Mouse (Mus musculus): ENCODE results near the gene Pomt2. TPM values are rescaled to one million over a fixed set of nuclear protein-coding genes. Genes with fewer than 3 reads are reported as not detected.
A peak's percentile ranks its signal among the peaks of the same experiment; 100 is the strongest.

The Pomt2 gene
- total RNA-seq, 2 experiments from 2014 or later, result 16.4 to 19.6 TPM

GRCm38 (mm10) chr12:87121918-87122589, 25.7 kb downstream of the Pomt2 start:
- H3K27ac ChIP-seq, result no peak overlapping the region
- no peak overlapping the region for H3K4me3 ChIP-seq
- intact Hi-C loops (cut with DNase I), result no loop called here
- DNase-seq (ENCODE audit: extremely low spot score in 1 of 2, low spot score in 2 of 2), result no peak
- TF ChIP-seq CTCF (IDR thresholded peaks at IDR 0.05), result no peak

GRCm38 (mm10) chr12:87107357-87107977, 40.3 kb downstream of the Pomt2 start:
- intact Hi-C loops (cut with DNase I), result no loop called here
- Histone ChIP-seq H3K27ac (no peak overlapping the region), H3K4me3 (no peak overlapping the region)
- no peak for TF ChIP-seq CTCF (IDR thresholded peaks at IDR 0.05)
- no peak for DNase-seq (ENCODE audit: extremely low spot score in 1 of 2, low spot score in 2 of 2)

- intact Hi-C loops (cut with DNase I), result no loop called here
- H3K27ac ChIP-seq, result no peak overlapping the region
- H3K4me3 ChIP-seq, result no peak overlapping the region
- TF ChIP-seq CTCF (IDR thresholded peaks at IDR 0.05), result no peak
- DNase-seq (ENCODE audit: extremely low spot score in 1 of 2, low spot score in 2 of 2), result no peak
Measured at GRCm38 (mm10) chr12:87104796-87105195, 43.0 kb downstream of the Pomt2 start.

GRCm38 (mm10) chr12:87103471-87103870, 44.3 kb downstream of the Pomt2 start:
- Histone ChIP-seq H3K27ac (no peak overlapping the region), H3K4me3 (no peak overlapping the region)
- TF ChIP-seq CTCF (IDR thresholded peaks at IDR 0.05), result no peak
- intact Hi-C loops (cut with DNase I), result no loop called here
- no peak for DNase-seq (ENCODE audit: extremely low spot score in 1 of 2, low spot score in 2 of 2)

- intact Hi-C loops (cut with DNase I), result no loop called here
Measured at GRCm38 (mm10) chr12:87102165-87102631, 45.6 kb downstream of the Pomt2 start, which contains the start of gene Ngb. TSS of gene Ngb (minus strand) at chr12:87102539.

GRCm38 (mm10) chr12:87100331-87100730, 47.4 kb downstream of the Pomt2 start:
- intact Hi-C loops (cut with DNase I), result no loop called here
- DNase-seq (ENCODE audit: extremely low spot score in 1 of 2, low spot score in 2 of 2), result no peak
- TF ChIP-seq CTCF (IDR thresholded peaks at IDR 0.05), result no peak

More at GRCm38 (mm10) chr12:87102165-87102631, 45.6 kb downstream of the Pomt2 start, which contains the start of gene Ngb:
- H3K27ac ChIP-seq, result no peak within 1 kb of the TSS
- no peak for TF ChIP-seq CTCF (IDR thresholded peaks at IDR 0.05)
- DNase-seq (ENCODE audit: extremely low spot score in 1 of 2, low spot score in 2 of 2), result no peak
- peak within 1 kb of the TSS; percentile 41 for H3K4me3 ChIP-seq

GRCm38 (mm10) chr12:87093671-87094070, 54.1 kb downstream of the Pomt2 start:
- DNase-seq (ENCODE audit: extremely low spot score in 1 of 2, low spot score in 2 of 2), result no peak
- no peak for TF ChIP-seq CTCF (IDR thresholded peaks at IDR 0.05)
- Histone ChIP-seq H3K4me3 (no peak overlapping the region), H3K27ac (peak overlapping the region; percentile 67)
- intact Hi-C loops (cut with DNase I), result no loop called here

More at GRCm38 (mm10) chr12:87100331-87100730, 47.4 kb downstream of the Pomt2 start:
- H3K4me3 ChIP-seq, result no peak overlapping the region
- H3K27ac ChIP-seq, result no peak overlapping the region

GRCm38 (mm10) chr12:87093249-87093648, 54.5 kb downstream of the Pomt2 start:
- intact Hi-C loops (cut with DNase I), result no loop called here
- DNase-seq (ENCODE audit: extremely low spot score in 1 of 2, low spot score in 2 of 2), result no peak
- H3K27ac ChIP-seq, result peak overlapping the region; percentile 67
- no peak for TF ChIP-seq CTCF (IDR thresholded peaks at IDR 0.05)
- H3K4me3 ChIP-seq, result no peak overlapping the region

GRCm38 (mm10) chr12:87091916-87092315, 55.9 kb downstream of the Pomt2 start:
- DNase-seq (ENCODE audit: extremely low spot score in 1 of 2, low spot score in 2 of 2), result no peak
- intact Hi-C loops (cut with DNase I), result no loop called here
- H3K27ac ChIP-seq, result no peak overlapping the region
- TF ChIP-seq CTCF (IDR thresholded peaks at IDR 0.05), result no peak
- no peak overlapping the region for H3K4me3 ChIP-seq

GRCm38 (mm10) chr12:87089701-87090100, 58.1 kb downstream of the Pomt2 start:
- no peak for TF ChIP-seq CTCF (IDR thresholded peaks at IDR 0.05)
- no peak overlapping the region for H3K27ac ChIP-seq
- DNase-seq (ENCODE audit: extremely low spot score in 1 of 2, low spot score in 2 of 2), result no peak
- no peak overlapping the region for H3K4me3 ChIP-seq
- intact Hi-C loops (cut with DNase I), result no loop called here

- no peak for DNase-seq (ENCODE audit: extremely low spot score in 1 of 2, low spot score in 2 of 2)
- Histone ChIP-seq H3K4me3 (no peak overlapping the region), H3K27ac (no peak overlapping the region)
- no peak for TF ChIP-seq CTCF (IDR thresholded peaks at IDR 0.05)
- intact Hi-C loops (cut with DNase I), result no loop called here
Measured at GRCm38 (mm10) chr12:87089255-87089654, 58.5 kb downstream of the Pomt2 start.

GRCm38 (mm10) chr12:87088331-87088730, 59.4 kb downstream of the Pomt2 start:
- intact Hi-C loops (cut with DNase I), result no loop called here
- H3K27ac ChIP-seq, result no peak overlapping the region
- H3K4me3 ChIP-seq, result no peak overlapping the region
- peak; percentile 61 for TF ChIP-seq CTCF (IDR thresholded peaks at IDR 0.05)
- DNase-seq (ENCODE audit: extremely low spot score in 1 of 2, low spot score in 2 of 2), result no peak

Measured in left cerebral cortex, adult 2 months (tissue).